Mouse (Mus musculus) embryonic fibroblast, embryonic 13.5 days (primary cell): Measurements from ENCODE around the gene Cbx1. TPM values are rescaled to one million over a fixed set of nuclear protein-coding genes. Genes with fewer than 3 reads are reported as not detected.
A peak's percentile ranks its signal among the peaks of the same experiment; 100 is the strongest.
"Not testable (repeated sequence)": the region's sequence is repeated elsewhere in the genome, so short reads cannot be mapped to it uniquely, and the experiment has no call there.

Experiments
- H3K27ac ChIP-seq: 2 replicates; pipeline ENCODE4 v1.5.1; 2012; ENCODE audit warnings: low read length, control low read depth, inconsistent platforms; ENCODE audit not compliant: insufficient read depth
- H3K4me1 ChIP-seq: 2 replicates; pipeline ENCODE4 v1.6.1; 2011; ENCODE audit warnings: low read length; ENCODE audit not compliant: control insufficient read depth, insufficient read depth
- H3K4me3 ChIP-seq: 2 replicates; pipeline ENCODE4 v1.5.1; 2011; ENCODE audit warnings: mild to moderate bottlenecking, control low read depth, low read length; ENCODE audit not compliant: insufficient read depth
- CTCF ChIP-seq: IDR thresholded peaks from 2 replicates; pipeline ENCODE4 v1.5.1; 2011; ENCODE audit warnings: mild to moderate bottlenecking, control low read depth, low read length, moderate library complexity, borderline replicate concordance; ENCODE audit not compliant: insufficient read depth
- POLR2A ChIP-seq: IDR thresholded peaks from 2 replicates; pipeline ENCODE4 v1.6.1; 2011; ENCODE audit warnings: low read depth, mild to moderate bottlenecking, control low read depth, low read length, moderate library complexity
- polyA plus RNA-seq: library from polyadenylated mRNA; stranded (reverse); fragments of >200 nt; gene quantifications from 2 replicates; pipeline ENCODE4 v1.2.4, GENCODE M21; 2011; ENCODE audit warnings: low read depth; ENCODE audit not compliant: missing spikeins, insufficient read length

Gene Cbx1
- polyA plus RNA-seq, 1 experiment, result 90.9 TPM

DNA sequence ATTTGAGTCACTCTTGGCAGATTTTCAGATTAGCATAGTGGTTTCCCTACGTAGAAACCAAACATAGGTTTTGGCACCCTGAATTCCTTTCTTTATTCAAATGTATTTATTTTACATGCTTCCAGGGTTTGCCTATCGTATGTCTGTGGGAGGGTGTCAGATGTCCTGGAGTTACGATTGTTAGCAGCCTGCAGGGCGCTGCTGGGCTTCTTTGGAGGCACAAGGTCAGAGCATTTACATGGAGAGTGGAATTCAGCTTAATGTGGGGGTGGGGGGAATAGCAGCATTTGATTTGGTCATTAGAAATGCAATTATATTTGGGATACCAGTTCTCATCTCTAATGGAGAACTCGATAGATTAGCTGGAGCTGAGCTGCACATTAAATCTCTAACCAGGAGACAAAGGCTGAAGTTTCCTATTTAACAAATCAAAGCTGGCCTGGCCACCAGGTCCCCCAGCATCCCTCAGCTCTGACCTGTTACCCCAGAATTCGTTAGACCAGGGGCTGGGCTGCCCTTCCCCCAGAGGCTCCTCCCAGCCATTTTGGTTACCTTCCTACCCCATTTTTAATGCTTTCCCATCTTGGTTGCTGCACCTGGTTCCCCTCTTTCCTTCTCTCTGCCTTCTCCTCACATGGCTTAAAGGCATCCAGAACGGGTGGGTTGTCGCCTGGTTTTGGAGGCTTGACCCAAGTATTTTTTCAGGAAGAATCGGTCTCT is 2.0 kb upstream of the Cbx1 start:
- TF ChIP-seq POLR2A (no peak), CTCF (no peak)
- Histone ChIP-seq H3K4me1 (no peaks in the 10 kb centered on the region; the same call in 1 of the 2 replicates), H3K27ac (no peak overlapping the region), H3K4me3 (no peak overlapping the region)

- TF ChIP-seq CTCF, result no peak
- no peak for TF ChIP-seq POLR2A
- Histone ChIP-seq H3K4me3 (peak overlapping the region; percentile 99), H3K27ac (peak overlapping the region; percentile 98; the same call in 1 of the 2 replicates), H3K4me1 (no peaks in the 10 kb centered on the region; the same call in 1 of the 2 replicates)
These were observed 1.1 kb downstream of the Cbx1 start for GRCm38 (mm10) chr11:96789990-96790389.

DNA sequence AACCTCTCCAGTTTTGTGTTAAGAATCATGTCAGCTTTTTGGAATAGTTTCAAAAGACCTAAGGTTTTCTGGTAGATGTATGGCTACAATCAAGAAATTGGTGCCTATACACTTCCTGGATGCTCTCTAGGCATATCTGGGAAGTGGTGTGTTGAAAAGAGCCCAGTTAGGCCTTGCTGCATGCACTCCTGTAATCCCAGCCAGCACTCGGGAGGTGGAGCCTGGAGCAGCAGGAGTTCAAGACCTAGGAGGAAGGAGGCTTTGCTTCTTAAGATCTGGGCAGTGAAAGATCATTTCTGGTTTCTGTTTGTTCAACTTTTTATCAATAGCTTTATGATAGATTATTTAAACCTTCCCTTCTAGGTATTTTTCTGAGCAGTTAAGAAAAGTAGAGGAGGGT is 1.8 kb downstream of the Cbx1 start:
- Histone ChIP-seq H3K4me3 (peak overlapping the region; percentile 25), H3K4me1 (no peaks in the 10 kb centered on the region; the same call in 1 of the 2 replicates), H3K27ac (no peak overlapping the region)
- TF ChIP-seq CTCF (no peak), POLR2A (no peak)

- no peak for TF ChIP-seq POLR2A
- TF ChIP-seq CTCF, result no peak
- Histone ChIP-seq H3K27ac (no peak overlapping the region), H3K4me1 (no peaks in the 10 kb centered on the region; the same call in 1 of the 2 replicates), H3K4me3 (no peak overlapping the region)
These were observed 6.6 kb downstream of the Cbx1 start for GRCm38 (mm10) chr11:96795491-96795890.

DNA sequence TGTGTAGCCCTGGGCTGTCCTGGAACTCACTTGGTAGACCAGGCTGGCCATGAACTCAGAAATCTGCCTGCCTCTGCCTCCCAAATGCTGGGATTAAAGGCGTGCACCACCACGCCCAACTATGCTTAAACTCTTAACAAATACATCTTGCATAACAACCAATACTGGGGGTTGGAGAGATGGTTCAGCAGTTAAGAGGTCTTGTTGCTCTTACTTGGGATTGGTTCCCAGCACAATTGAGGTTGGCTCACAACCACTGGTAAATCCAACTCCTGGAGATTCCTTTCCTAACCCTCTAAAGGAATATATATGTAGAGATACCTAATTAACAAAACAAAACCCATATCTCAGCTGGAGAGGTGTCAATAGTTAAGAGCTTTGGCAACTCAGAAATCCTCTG is 7.2 kb downstream of the Cbx1 start:
- Histone ChIP-seq H3K4me1 (no peaks in the 10 kb centered on the region), H3K27ac (no peak overlapping the region), H3K4me3 (no peak overlapping the region)
- TF ChIP-seq POLR2A (no peak), CTCF (no peak)

GRCm38 (mm10) chr11:96796586-96796985 is 7.7 kb downstream of the Cbx1 start:
- no peak overlapping the region for H3K4me3 ChIP-seq
- no peak for TF ChIP-seq POLR2A
- TF ChIP-seq CTCF, result no peak
- H3K27ac ChIP-seq, result no peak overlapping the region
- H3K4me1 ChIP-seq, result no peaks in the 10 kb centered on the region

GRCm38 (mm10) chr11:96799511-96799910 is 10.6 kb downstream of the Cbx1 start:
- no peaks in the 10 kb centered on the region for H3K4me1 ChIP-seq
- TF ChIP-seq POLR2A (no peak), CTCF (no peak)
- H3K4me3 ChIP-seq, result no peak overlapping the region
- H3K27ac ChIP-seq, result no peak overlapping the region

DNA sequence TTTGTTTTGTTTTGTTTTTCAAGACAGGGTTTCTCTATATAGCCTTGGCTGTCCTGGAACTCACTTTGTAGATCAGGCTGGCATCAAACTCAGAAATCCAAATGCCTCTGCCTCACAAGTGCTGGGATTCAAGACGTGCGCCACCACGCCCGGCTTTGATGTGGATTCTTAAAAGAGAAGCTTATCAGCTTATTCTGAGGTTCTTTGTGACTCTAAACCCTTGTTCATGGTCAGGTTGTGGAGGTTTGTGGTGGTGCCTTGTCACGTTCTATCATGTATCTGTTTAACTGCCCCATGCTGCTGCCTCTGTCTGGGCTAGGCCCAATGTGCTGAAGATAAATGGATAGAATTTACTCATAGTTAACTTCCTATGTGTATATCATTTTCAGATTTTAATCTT is 16.7 kb downstream of the Cbx1 start:
- Histone ChIP-seq H3K4me1 (no peaks in the 10 kb centered on the region), H3K4me3 (no peak overlapping the region), H3K27ac (no peak overlapping the region)
- no peak for TF ChIP-seq CTCF
- no peak for TF ChIP-seq POLR2A

DNA sequence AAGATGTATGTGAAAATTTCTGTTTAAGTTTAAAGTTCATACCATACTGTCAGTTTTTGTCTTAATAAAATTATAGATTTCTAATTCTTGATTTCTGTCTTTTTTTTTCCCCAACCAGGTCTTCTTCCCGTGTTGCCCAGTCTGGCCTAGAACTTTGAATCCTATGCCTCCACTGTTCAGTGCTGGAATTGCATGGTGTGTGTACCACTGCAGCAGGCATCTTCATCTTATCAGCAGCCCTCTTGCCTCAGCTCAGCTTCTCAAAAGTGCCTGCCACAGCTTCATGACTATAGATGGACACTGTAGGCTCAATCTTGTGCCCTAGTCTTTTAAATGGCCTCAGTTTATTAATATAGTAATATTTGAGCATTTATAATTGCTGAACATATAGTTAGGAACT is 19.1 kb downstream of the Cbx1 start:
- Histone ChIP-seq H3K4me1 (no peaks in the 10 kb centered on the region), H3K4me3 (no peak overlapping the region), H3K27ac (no peak overlapping the region)
- no peak for TF ChIP-seq POLR2A
- no peak for TF ChIP-seq CTCF

GRCm38 (mm10) chr11:96809562-96810235 is 20.8 kb downstream of the Cbx1 start:
- TF ChIP-seq CTCF, result no peak
- no peak for TF ChIP-seq POLR2A
- H3K27ac ChIP-seq, result no peak overlapping the region
- no peaks in the 10 kb centered on the region for H3K4me1 ChIP-seq
- H3K4me3 ChIP-seq, result no peak overlapping the region

- H3K27ac ChIP-seq, H3K4me3 ChIP-seq, H3K4me1 ChIP-seq: not testable (repeated sequence)
These were observed 22.3 kb downstream of the Cbx1 start for GRCm38 (mm10) chr11:96811188-96811587.
